Comparison of ENCODE assay signal across 26 mouse cellular contexts in genomic region chrX:151041223-151041622, GRCm38 (mm10). TPM values are rescaled to one million over a fixed set of nuclear protein-coding genes. Genes with fewer than 3 reads are reported as not detected.
A peak's percentile ranks its signal among the peaks of the same experiment; 100 is the strongest.
DNase-seq lines count a peak whose midpoint lies in the region; ATAC-seq and TF ChIP-seq lines count a peak whose summit lies in the region.
"Had no signal": no experiment of that assay in that cellular context is flagged by ENCODE, and none has a peak within 500 bp of the region (broad histone marks: within the 10 kb centered on the region; RNA-seq: fewer than 3 reads in every experiment).

No protein-coding gene starts in this region.

- intact Hi-C loops in gastrocnemius, adult 2 months (cut with DNase I) = no loop called here

- in situ Hi-C loops in ES-E14 (cut with MboI; ENCODE audit: low sequenced_read_pairs in 2 of 2, unreplicated experiment in 2 of 2) = no loop called here

- no peaks in the 10 kb centered on the region for H3K9me3 ChIP-seq in heart, embryonic 11.5 days (replicated peaks; ENCODE audit: control insufficient read depth, low read length)
- H3K9me3 ChIP-seq in ES-E14 (ENCODE audit: control insufficient read depth, insufficient read depth, low read depth, low read length) = no peaks in the 10 kb centered on the region
- H3K9me3 ChIP-seq in hindbrain, embryonic 11.5 days (ENCODE audit: control insufficient read depth, low read length) = no peaks in the 10 kb centered on the region
- H3K9me3 ChIP-seq: embryonic facial prominence, embryonic 13.5 days; embryonic facial prominence, embryonic 15.5 days; forebrain, embryonic 10.5 days; forebrain, embryonic 12.5 days had no signal

- peak; percentile 55 for DNase-seq in heart, adult 11 months
- peak; percentile 61 for DNase-seq in ES-E14 (ENCODE audit: low read depth, low spot score)
- peak; percentile 38 for DNase-seq in WW6 (ENCODE audit: low read depth, low spot score)
- DNase-seq in gastrocnemius, adult 2 months = no peak
- no peak for DNase-seq in embryo, embryonic 9.5 days (ENCODE audit: extremely low spot score)
- DNase-seq in hindbrain, embryonic 11.5 days (ENCODE audit: low spot score) = no peak
- DNase-seq: adrenal gland, adult 8-10 months; adrenal gland, postnatal 14 days; adrenal gland, postnatal 36 days; B cell, adult 2 months; cerebellum, adult 11-12 months; cerebellum, adult 2 months; cerebellum, adult 9-10 months; cerebellum, postnatal 10 days; cerebellum, postnatal 25 days had no signal

- TF ChIP-seq CTCF in gastrocnemius, adult 2 months (IDR thresholded peaks at IDR 0.05) = no peak

- no peak overlapping the region for H3K9ac ChIP-seq in heart, embryonic 11.5 days (ENCODE audit: low read depth, low read length)
- H3K9ac ChIP-seq in ES-E14 (ENCODE audit: insufficient read depth, low read depth, low read length, poor library complexity, severe bottlenecking) = no peak overlapping the region
- no peak overlapping the region for H3K9ac ChIP-seq in hindbrain, embryonic 11.5 days (ENCODE audit: low read depth, low read length)
- H3K9ac ChIP-seq: embryonic facial prominence, embryonic 13.5 days; embryonic facial prominence, embryonic 15.5 days; forebrain, embryonic 12.5 days had no signal

- ATAC-seq in heart, embryonic 11.5 days (replicated peaks; ENCODE audit: insufficient number of reproducible peaks, low FRiP score, low TSS enrichment) = no peak
- no peak for ATAC-seq in hindbrain, embryonic 11.5 days (ENCODE audit: low FRiP score)
- ATAC-seq: activated CD4-positive, CD25-positive, alpha-beta regulatory T cell, adult 4 months; CD4-positive, CD25-positive, alpha-beta regulatory T cell, adult 4 months; forebrain, embryonic 14.5 days; forebrain, embryonic 16.5 days had no signal

- no peak overlapping the region for H3K27ac ChIP-seq in heart, embryonic 11.5 days (ENCODE audit: low read depth, low read length)
- H3K27ac ChIP-seq in ES-E14 (ENCODE audit: insufficient read depth, low read depth, low read length, poor library complexity, severe bottlenecking) = peak overlapping the region; percentile 68
- no peak overlapping the region for H3K27ac ChIP-seq in gastrocnemius, adult 2 months
- H3K27ac ChIP-seq in hindbrain, embryonic 11.5 days (ENCODE audit: low read depth, low read length) = no peak overlapping the region
- H3K27ac ChIP-seq: embryonic facial prominence, embryonic 13.5 days; embryonic facial prominence, embryonic 15.5 days; forebrain, embryonic 10.5 days; forebrain, embryonic 12.5 days had no signal

- no peaks in the 10 kb centered on the region for H3K27me3 ChIP-seq in heart, embryonic 11.5 days (ENCODE audit: control insufficient read depth, insufficient read depth, low read length)
- H3K27me3 ChIP-seq in hindbrain, embryonic 11.5 days (ENCODE audit: control insufficient read depth, insufficient read depth, low read length) = no peaks in the 10 kb centered on the region
- H3K27me3 ChIP-seq: CH12.LX; embryonic facial prominence, embryonic 13.5 days; embryonic facial prominence, embryonic 15.5 days; forebrain, embryonic 12.5 days had no signal

- H3K4me3 ChIP-seq in heart, embryonic 11.5 days (ENCODE audit: low read depth, low read length) = no peak overlapping the region
- H3K4me3 ChIP-seq in ES-E14 (ENCODE audit: insufficient read depth in 1 of 2, low read depth in 1 of 2, low read length in 2 of 2, poor library complexity in 1 of 2, severe bottlenecking in 1 of 2) = no peak overlapping the region
- no peak overlapping the region for H3K4me3 ChIP-seq in gastrocnemius, adult 2 months
- no peak overlapping the region for H3K4me3 ChIP-seq in hindbrain, embryonic 11.5 days (ENCODE audit: low read depth, low read length)
- H3K4me3 ChIP-seq: embryonic facial prominence, embryonic 13.5 days; embryonic facial prominence, embryonic 15.5 days; erythroblast, embryonic 14.5 days; forebrain, embryonic 10.5 days; forebrain, embryonic 12.5 days had no signal

- WGBS in heart, embryonic 11.5 days (ENCODE audit: insufficient replicate concordance) = 55% methylated on average over 5 of the region's 5 CpGs
- 40% methylated on average over 5 of the region's 5 CpGs for WGBS in hindbrain, embryonic 11.5 days

- no peaks in the 10 kb centered on the region for H3K36me3 ChIP-seq in heart, embryonic 11.5 days (ENCODE audit: control insufficient read depth, insufficient read depth, low read length)
- H3K36me3 ChIP-seq in ES-E14 (ENCODE audit: control insufficient read depth, insufficient read depth, low read length, poor library complexity, severe bottlenecking) = no peaks in the 10 kb centered on the region
- H3K36me3 ChIP-seq in hindbrain, embryonic 11.5 days (ENCODE audit: control insufficient read depth, insufficient read depth, low read length) = no peaks in the 10 kb centered on the region
- H3K36me3 ChIP-seq: embryonic facial prominence, embryonic 13.5 days; embryonic facial prominence, embryonic 15.5 days; forebrain, embryonic 10.5 days; forebrain, embryonic 12.5 days had no signal

- H3K4me1 ChIP-seq in heart, embryonic 11.5 days (ENCODE audit: control insufficient read depth, insufficient read depth, low read length) = no peaks in the 10 kb centered on the region; the same call in 1 of the 2 replicates
- peaks cover 1 to 6% of the 10 kb centered on the region in 2 experiments for H3K4me1 ChIP-seq in ES-E14 (ENCODE audit: control insufficient read depth in 2 of 2, insufficient read depth in 2 of 2, low read length in 2 of 2, poor library complexity in 1 of 2)
- no peaks in the 10 kb centered on the region for H3K4me1 ChIP-seq in hindbrain, embryonic 11.5 days (replicated peaks; ENCODE audit: control insufficient read depth, insufficient read depth, low read length)
- H3K4me1 ChIP-seq: embryonic facial prominence, embryonic 13.5 days; embryonic facial prominence, embryonic 15.5 days; forebrain, embryonic 12.5 days had no signal

- H3K4me2 ChIP-seq in heart, embryonic 11.5 days = no peak overlapping the region
- no peak overlapping the region for H3K4me2 ChIP-seq in hindbrain, embryonic 11.5 days (replicated peaks; ENCODE audit: low read depth, low read length)
- H3K4me2 ChIP-seq: embryonic facial prominence, embryonic 13.5 days; embryonic facial prominence, embryonic 15.5 days; forebrain, embryonic 12.5 days had no signal

TF ChIP-seq in ES-E14, 5 proteins besides CTCF, POLR2A, EP300 and RAD21:
- 0 out of 2 replicates have a peak, but pooled peaks have one; percentile 3 for TF ChIP-seq CHD2 (IDR thresholded peaks at IDR 0.05; ENCODE audit: low read depth, low read length)
- TF ChIP-seq HCFC1 (IDR thresholded peaks at IDR 0.05; ENCODE audit: borderline replicate concordance, insufficient read depth, low read length) = no peak

RNA-seq across cellular contexts. Expression of gene Fgd1, which starts 4.7 kb away (rescaled TPM):
- polyA plus RNA-seq in heart, embryonic 11.5 days (2014; fragmentation: Nextera tagmentation; extraction: Ambion mirVana) = 5.8 and 6.4 TPM in 2 replicates
- 54.3 and 56.8 TPM in 2 replicates for total RNA-seq in ES-E14 (2012; rRNA removed)
- total RNA-seq in gastrocnemius, adult 2 months (2021) = 1 to 10 TPM; 1.3 to 2.1 TPM
- 8.0 and 9.3 TPM in 2 replicates for polyA plus RNA-seq in hindbrain, embryonic 11.5 days (2014; fragmentation: Nextera tagmentation; extraction: Ambion mirVana)
- polyA plus RNA-seq: CD4-positive, CD25-positive, alpha-beta regulatory T cell, adult 4 months; erythroblast, embryonic 14.5 days had no signal

RNA-seq across cellular contexts. Expression of gene Gnl3l, which starts 24.1 kb away (rescaled TPM):
- 27.0 and 29.4 TPM in 2 replicates for polyA plus RNA-seq in heart, embryonic 11.5 days (2014; fragmentation: Nextera tagmentation; extraction: Ambion mirVana)
- total RNA-seq in ES-E14 (2012; rRNA removed) = 51.9 and 63.8 TPM in 2 replicates
- 10 to 100 TPM; 37.0 to 49.5 TPM for total RNA-seq in gastrocnemius, adult 2 months (2021)
- polyA plus RNA-seq in hindbrain, embryonic 11.5 days (2014; fragmentation: Nextera tagmentation; extraction: Ambion mirVana) = 48.7 and 50.3 TPM in 2 replicates

RNA-seq across cellular contexts. Expression of gene Tsr2, which starts 55.1 kb away (rescaled TPM):
- 19.5 and 22.6 TPM in 2 replicates for polyA plus RNA-seq in heart, embryonic 11.5 days (2014; fragmentation: Nextera tagmentation; extraction: Ambion mirVana)
- total RNA-seq in ES-E14 (2012; rRNA removed) = 15.6 and 17.1 TPM in 2 replicates
- 1 to 10 TPM; 7.6 to 9.0 TPM for total RNA-seq in gastrocnemius, adult 2 months (2021)
- 39.1 and 43.1 TPM in 2 replicates for polyA plus RNA-seq in hindbrain, embryonic 11.5 days (2014; fragmentation: Nextera tagmentation; extraction: Ambion mirVana)

Comparison
In these comparisons a context has a peak if more than half of its experiments do, and no peak if none do; other contexts are left out.
1. DNase-seq: peak in heart, adult 11 months (single experiment), ES-E14 (single experiment) and WW6 (single experiment); none in gastrocnemius, adult 2 months (single experiment), embryo, embryonic 9.5 days (single experiment) and hindbrain, embryonic 11.5 days (single experiment).
2. RNA of gene Fgd1, which starts 4.7 kb away (total RNA-seq): 54.3 to 56.8 TPM in ES-E14; 1.3 to 2.1 TPM in gastrocnemius, adult 2 months; every median in the first group is over 10 times any median in the second.